Mouse (Mus musculus) heart, embryonic 14.5 days (tissue): ENCODE data around the gene Afg1l. TPM values are rescaled to one million over a fixed set of nuclear protein-coding genes. Genes with fewer than 3 reads are reported as not detected.

Experiments used
- ATAC-seq: fragments of 200-750 bp; cut with Nextera tagmentation; 2 replicates; pipeline ENCODE4 v1.8.0; 2017; ENCODE audit warnings: low read depth, moderate TSS enrichment; ENCODE audit not compliant: insufficient number of reproducible peaks, insufficient read depth, low FRiP score
- H3K27ac ChIP-seq, 2 experiments: fragments of 200-500 bp in 1 of 2; fragments of 300-500 bp in 1 of 2; sonication (generic) in 1 of 2; replicated peaks in 1 of 2; 2 replicates each; pipeline ENCODE4 v1.5.1; 2012 to 2014; ENCODE audit warnings: low read depth in 2 of 2, low read length in 2 of 2, control low read depth in 1 of 2, mild to moderate bottlenecking in 1 of 2, mixed read lengths in 1 of 2; ENCODE audit not compliant: control insufficient read depth in 1 of 2, insufficient read depth in 1 of 2
- H3K27me3 ChIP-seq: fragments of 300-500 bp; sonication (generic); 2 replicates; pipeline ENCODE4 v1.6.1; 2014; ENCODE audit warnings: mild to moderate bottlenecking, low read length, control low read depth; ENCODE audit not compliant: control insufficient read depth, insufficient read depth
- H3K36me3 ChIP-seq: fragments of 300-500 bp; sonication (generic); 2 replicates; pipeline ENCODE4 v1.6.1; 2014; ENCODE audit warnings: mild to moderate bottlenecking, control low read depth, low read length, mixed read lengths; ENCODE audit not compliant: control insufficient read depth, insufficient read depth
- H3K4me1 ChIP-seq, 2 experiments: fragments of 200-500 bp in 1 of 2; fragments of 300-500 bp in 1 of 2; sonication (generic) in 1 of 2; 2 replicates each; pipeline ENCODE4 v1.6.1; 2012 to 2014; ENCODE audit warnings: low read length in 2 of 2, control low read depth in 1 of 2, mixed read lengths in 1 of 2; ENCODE audit not compliant: control insufficient read depth in 2 of 2, insufficient read depth in 2 of 2
- H3K4me2 ChIP-seq: fragments of 300-500 bp; sonication (generic); 2 replicates; pipeline ENCODE4 v1.6.1; 2014; ENCODE audit warnings: mild to moderate bottlenecking, low read length
- H3K4me3 ChIP-seq, 2 experiments: fragments of 200-500 bp in 1 of 2; fragments of 300-500 bp in 1 of 2; sonication (generic) in 1 of 2; 2 replicates each; pipeline ENCODE4 v1.5.1; 2012 to 2014; ENCODE audit warnings: low read length in 2 of 2, mild to moderate bottlenecking in 2 of 2, control low read depth in 1 of 2, low read depth in 1 of 2, moderate library complexity in 1 of 2; ENCODE audit not compliant: control insufficient read depth in 1 of 2, insufficient read depth in 1 of 2
- H3K9ac ChIP-seq: fragments of 300-500 bp; sonication (generic); 2 replicates; pipeline ENCODE4 v1.6.1; 2014; ENCODE audit warnings: mild to moderate bottlenecking, low read length
- H3K9me3 ChIP-seq: fragments of 300-500 bp; sonication (generic); 2 replicates; pipeline ENCODE4 v1.6.1; 2016; ENCODE audit warnings: low read length, control low read depth; ENCODE audit not compliant: control insufficient read depth
- WGBS: fragments of 180-500 bp; shearing (Covaris S2); extraction: QIAGEN DNeasy Blood & Tissue Kit; methylation state at CpG from one replicate; pipeline ENCODE4 v1.1.7; 2014; 5-methylcytosine and 5-hydroxymethylcytosine counted together
- polyA plus RNA-seq: library from polyadenylated mRNA; unstranded; fragments of >200 nt; fragmentation: Nextera tagmentation; extraction: Ambion mirVana; gene quantifications from 2 replicates; pipeline ENCODE4 v1.2.1, GENCODE M21; 2014

Gene Afg1l
- polyA plus RNA-seq, 1 experiment from 2014 or later = 15.4 TPM

- Histone ChIP-seq H3K36me3 (no peaks in the 10 kb centered on the region), H3K27ac (no peak overlapping the region), H3K4me2 (no peak overlapping the region), H3K4me3 (no peak overlapping the region), H3K4me1 (peaks cover 4 to 9% of the 10 kb centered on the region in 2 experiments; a peak in 3 of 4 replicates), H3K9ac (no peak overlapping the region), H3K27me3 (no peaks in the 10 kb centered on the region), H3K9me3 (no peaks in the 10 kb centered on the region)
- 48% methylated on average over 5 of the region's 5 CpGs for WGBS
- ATAC-seq = no peak
These were observed 130.4 kb downstream of the Afg1l start for GRCm38 (mm10) chr10:42347986-42348385.

GRCm38 (mm10) chr10:42347127-42347526, 131.2 kb downstream of the Afg1l start:
- Histone ChIP-seq H3K27ac (no peak overlapping the region), H3K4me1 (peaks cover 4 to 9% of the 10 kb centered on the region in 2 experiments; a peak in 3 of 4 replicates), H3K36me3 (no peaks in the 10 kb centered on the region), H3K9me3 (no peaks in the 10 kb centered on the region), H3K9ac (no peak overlapping the region), H3K4me3 (no peak overlapping the region), H3K4me2 (no peak overlapping the region), H3K27me3 (no peaks in the 10 kb centered on the region)
- 46% methylated on average over 5 of the region's 5 CpGs for WGBS
- ATAC-seq = no peak

- WGBS = 71% methylated on average over 12 of the region's 12 CpGs
- Histone ChIP-seq H3K4me1 (peaks cover 6 to 9% of the 10 kb centered on the region in 2 experiments; a peak in 3 of 4 replicates), H3K4me2 (no peak overlapping the region), H3K9ac (no peak overlapping the region), H3K27ac (no peak overlapping the region), H3K27me3 (no peaks in the 10 kb centered on the region), H3K4me3 (no peak overlapping the region), H3K9me3 (no peaks in the 10 kb centered on the region), H3K36me3 (no peaks in the 10 kb centered on the region)
- ATAC-seq = no peak
These were observed 132.0 kb downstream of the Afg1l start for GRCm38 (mm10) chr10:42346179-42346877.

- H3K27ac ChIP-seq = no peak overlapping the region
- no peak overlapping the region for H3K9ac ChIP-seq
- no peaks in the 10 kb centered on the region for H3K9me3 ChIP-seq
- no peak for ATAC-seq
- H3K36me3 ChIP-seq = peaks cover 8% of the 10 kb centered on the region
- H3K4me2 ChIP-seq = no peak overlapping the region
- 59% methylated on average over 5 of the region's 5 CpGs for WGBS
- peaks cover 6 to 12% of the 10 kb centered on the region in 2 experiments; a peak in 3 of 4 replicates for H3K4me1 ChIP-seq
- H3K27me3 ChIP-seq = no peaks in the 10 kb centered on the region
- no peak overlapping the region for H3K4me3 ChIP-seq
These were observed 135.7 kb downstream of the Afg1l start for GRCm38 (mm10) chr10:42342714-42343113.

- peaks cover 2 to 7% of the 10 kb centered on the region in 2 experiments; a peak in 1 of 4 replicates for H3K4me1 ChIP-seq
- no peak overlapping the region for H3K9ac ChIP-seq
- H3K27me3 ChIP-seq = no peaks in the 10 kb centered on the region
- peaks cover 8% of the 10 kb centered on the region for H3K36me3 ChIP-seq
- no peak overlapping the region for H3K27ac ChIP-seq
- 78% methylated on average over 11 of the region's 11 CpGs for WGBS
- ATAC-seq = no peak
- H3K4me3 ChIP-seq = no peak overlapping the region
- no peak overlapping the region for H3K4me2 ChIP-seq
- no peaks in the 10 kb centered on the region for H3K9me3 ChIP-seq
These were observed 136.4 kb downstream of the Afg1l start for GRCm38 (mm10) chr10:42341815-42342457.

GRCm38 (mm10) chr10:42340426-42340793, 138.0 kb downstream of the Afg1l start:
- Histone ChIP-seq H3K27ac (no peak overlapping the region), H3K9ac (no peak overlapping the region), H3K27me3 (no peaks in the 10 kb centered on the region), H3K9me3 (no peaks in the 10 kb centered on the region), H3K4me3 (no peak overlapping the region), H3K4me1 (peaks cover 2 to 7% of the 10 kb centered on the region in 2 experiments; a peak in 2 of 4 replicates), H3K36me3 (peaks cover 8% of the 10 kb centered on the region), H3K4me2 (no peak overlapping the region)
- ATAC-seq = no peak
- WGBS = 24% methylated on average over 6 of the region's 6 CpGs

GRCm38 (mm10) chr10:42339773-42340425, 138.5 kb downstream of the Afg1l start:
- no peak overlapping the region for H3K27ac ChIP-seq
- H3K4me3 ChIP-seq = no peak overlapping the region
- H3K27me3 ChIP-seq = no peaks in the 10 kb centered on the region
- H3K9ac ChIP-seq = no peak overlapping the region
- no peaks in the 10 kb centered on the region for H3K9me3 ChIP-seq
- no peak for ATAC-seq
- no peak overlapping the region for H3K4me2 ChIP-seq
- WGBS = 84% methylated on average over 8 of the region's 8 CpGs
- peaks cover 2 to 7% of the 10 kb centered on the region in 2 experiments; a peak in 2 of 4 replicates for H3K4me1 ChIP-seq
- H3K36me3 ChIP-seq = peaks cover 8% of the 10 kb centered on the region
